Mouse (Mus musculus) E14TG2a.4 (cell line): ENCODE measurements around the gene Panx3.

Experiments
- CTCF ChIP-seq: conservative IDR thresholded peaks from 2 replicates; pipeline ENCODE4 v1.5.1; 2014; ENCODE audit warnings: low read length
- NANOG ChIP-seq: IDR thresholded peaks from 2 replicates; pipeline ENCODE4 v1.6.1; 2014; ENCODE audit warnings: borderline replicate concordance, low read length, mixed read lengths
- POU5F1 ChIP-seq: IDR thresholded peaks from 2 replicates; pipeline ENCODE4 v1.6.1; 2014; ENCODE audit warnings: low read length, borderline replicate concordance

DNA sequence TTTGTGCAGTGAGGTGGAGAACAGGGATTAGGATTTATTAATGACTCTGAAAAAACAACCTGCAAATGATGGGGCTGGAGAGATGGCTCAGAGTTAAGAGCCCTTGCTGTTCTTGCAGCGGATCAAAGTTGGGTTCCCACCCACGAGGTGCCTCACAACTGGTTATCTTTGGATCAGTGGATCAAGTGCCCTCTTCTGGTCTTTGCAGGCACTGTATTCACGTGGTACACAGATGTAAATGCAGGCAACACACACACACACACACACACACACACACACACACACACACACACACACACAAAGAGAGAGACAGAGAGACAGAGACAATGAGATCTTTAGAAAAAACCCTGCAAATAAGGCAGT lies 18.9 kb upstream of the Panx3 start:
- TF ChIP-seq CTCF = 0 out of 2 replicates have a peak, but pooled peaks have one; percentile 3
- no peak for TF ChIP-seq NANOG
- TF ChIP-seq POU5F1 = no peak
